Mouse (Mus musculus) embryonic facial prominence, embryonic 10.5 days (tissue): ENCODE measurements around the gene Gstp3. TPM values are rescaled to one million over a fixed set of nuclear protein-coding genes. Genes with fewer than 3 reads are reported as not detected.

ENCODE experiments used
- DNase-seq: peaks from one replicate; pipeline ENCODE4 v3.0.0-alpha.2; 2017; ENCODE audit warnings: low spot score
- H3K27ac ChIP-seq: fragments of 300-500 bp; sonication (generic); replicated peaks from 2 replicates; pipeline ENCODE4 v1.5.1; 2016; ENCODE audit warnings: mild to moderate bottlenecking
- H3K27me3 ChIP-seq: fragments of 300-500 bp; sonication (generic); replicated peaks from 2 replicates; pipeline ENCODE4 v1.6.1; 2016; ENCODE audit warnings: low read depth, mild to moderate bottlenecking; ENCODE audit not compliant: poor library complexity, severe bottlenecking
- H3K36me3 ChIP-seq: fragments of 300-500 bp; sonication (generic); replicated peaks from 2 replicates; pipeline ENCODE4 v1.6.1; 2016; ENCODE audit warnings: mild to moderate bottlenecking, moderate library complexity
- H3K4me1 ChIP-seq: fragments of 300-500 bp; sonication (generic); 2 replicates; pipeline ENCODE4 v1.6.1; 2016
- H3K4me3 ChIP-seq: fragments of 300-500 bp; sonication (generic); 2 replicates; pipeline ENCODE4 v1.5.1; 2016; ENCODE audit warnings: mild to moderate bottlenecking, moderate library complexity
- H3K9me3 ChIP-seq: fragments of 300-500 bp; sonication (generic); 2 replicates; pipeline ENCODE4 v1.6.1; 2016; ENCODE audit warnings: mild to moderate bottlenecking
- WGBS: fragments of 180-500 bp; shearing (Covaris S2); methylation state at CpG from one replicate; pipeline ENCODE4 v1.1.7; 2016; 5-methylcytosine and 5-hydroxymethylcytosine counted together
- polyA plus RNA-seq: library from polyadenylated mRNA; unstranded; fragments of >200 nt; fragmentation: Nextera tagmentation; extraction: Ambion mirVana; gene quantifications from 2 replicates; pipeline ENCODE4 v1.2.1, GENCODE M21; 2016

Gene Gstp3
- polyA plus RNA-seq, 1 experiment from 2014 or later: not detected

DNA sequence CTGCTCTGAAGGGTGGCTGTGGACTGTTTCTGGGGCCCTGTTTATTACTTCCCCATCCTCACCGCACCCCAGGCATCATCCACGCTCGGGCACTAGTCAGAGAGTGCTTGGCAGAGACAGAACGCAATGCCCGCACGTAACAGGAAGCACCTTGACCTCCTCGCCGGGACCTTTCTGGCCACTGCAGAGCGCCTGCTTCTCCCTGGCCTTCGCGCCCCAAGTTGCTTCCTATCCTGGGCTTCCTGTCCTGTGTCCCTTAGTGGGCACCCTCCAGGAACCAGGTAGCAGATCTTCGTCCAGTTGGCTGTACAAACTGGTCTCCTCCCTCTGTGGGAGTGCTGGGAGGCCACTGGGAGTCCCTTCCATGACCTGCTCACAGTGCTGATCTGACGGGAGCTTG lies 39.1 kb upstream of the Gstp3 start:
- no peaks in the 10 kb centered on the region for H3K36me3 ChIP-seq
- peak overlapping the region; percentile 17; the same call in 1 of the 2 replicates for H3K4me3 ChIP-seq
- H3K4me1 ChIP-seq: peaks cover 61% of the 10 kb centered on the region
- peaks cover 52% of the 10 kb centered on the region for H3K27me3 ChIP-seq
- H3K27ac ChIP-seq: no peak overlapping the region
- DNase-seq: no peak
- 89% methylated on average over 13 of the region's 13 CpGs for WGBS
- H3K9me3 ChIP-seq: no peaks in the 10 kb centered on the region

- H3K27ac ChIP-seq: peak overlapping the region; percentile 89
- H3K4me3 ChIP-seq: peak overlapping the region; percentile 76
- no peaks in the 10 kb centered on the region for H3K36me3 ChIP-seq
- H3K9me3 ChIP-seq: no peaks in the 10 kb centered on the region
- no peak for DNase-seq
- 2% methylated on average over 21 of the region's 21 CpGs for WGBS
- peaks cover 61% of the 10 kb centered on the region for H3K4me1 ChIP-seq
- H3K27me3 ChIP-seq: peaks cover 42% of the 10 kb centered on the region
Measured at GRCm38 (mm10) chr19:4097441-4097825, 38.1 kb upstream of the Gstp3 start.

DNA sequence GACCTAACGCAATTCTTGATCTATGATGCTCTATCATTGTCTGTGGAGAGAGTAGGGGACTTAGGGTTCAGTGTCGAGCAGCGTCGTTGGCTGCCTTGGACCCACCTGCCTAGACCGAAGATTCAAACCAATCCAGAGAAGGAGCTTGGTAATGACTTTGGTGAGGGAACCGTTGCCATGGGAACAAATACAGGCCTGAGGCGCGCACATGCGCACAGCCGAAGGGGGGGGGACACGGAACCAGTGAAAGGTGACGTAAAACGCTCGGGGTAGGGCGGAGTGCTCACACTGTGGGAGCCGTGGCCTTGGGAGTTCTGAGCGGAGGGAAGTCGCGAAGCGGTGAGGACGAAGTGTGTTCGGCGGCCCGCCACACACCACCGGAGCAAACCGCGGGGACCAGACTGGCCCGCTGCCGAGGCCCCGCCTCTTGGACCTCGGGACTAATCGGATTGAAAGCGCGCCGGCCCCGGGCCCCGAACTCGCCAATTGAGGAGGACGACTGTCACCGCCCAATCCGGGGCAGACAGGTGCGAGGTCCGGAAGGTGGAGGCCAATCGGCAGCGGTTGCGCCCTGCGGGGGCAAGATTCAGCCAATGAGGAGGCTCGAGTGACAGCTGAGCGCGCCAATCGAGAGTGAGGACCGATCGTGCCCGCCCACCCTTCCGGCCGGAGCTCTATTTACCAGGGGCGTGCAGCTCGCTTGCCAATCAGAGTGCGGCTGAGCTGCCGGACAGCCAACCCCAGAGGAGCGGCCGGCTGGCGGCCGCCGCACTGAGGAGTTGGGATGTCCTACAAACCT lies 37.5 kb upstream of the Gstp3 start, which contains the start of gene Cdk2ap2:
Gene Cdk2ap2 (plus strand): TSS at position 541 of the 799 bp plus-strand sequence.
- H3K36me3 ChIP-seq: no peaks in the 10 kb centered on the region
- WGBS: under 1% methylated on average over 65 of the region's 65 CpGs
- peak within 1 kb of the TSS; percentile 76 for H3K4me3 ChIP-seq
- peak within 1 kb of the TSS; percentile 89 for H3K27ac ChIP-seq
- DNase-seq: peak; percentile 100
- no peaks in the 10 kb centered on the region for H3K9me3 ChIP-seq
- H3K27me3 ChIP-seq: peaks cover 36% of the 10 kb centered on the region
- H3K4me1 ChIP-seq: peaks cover 58% of the 10 kb centered on the region

DNA sequence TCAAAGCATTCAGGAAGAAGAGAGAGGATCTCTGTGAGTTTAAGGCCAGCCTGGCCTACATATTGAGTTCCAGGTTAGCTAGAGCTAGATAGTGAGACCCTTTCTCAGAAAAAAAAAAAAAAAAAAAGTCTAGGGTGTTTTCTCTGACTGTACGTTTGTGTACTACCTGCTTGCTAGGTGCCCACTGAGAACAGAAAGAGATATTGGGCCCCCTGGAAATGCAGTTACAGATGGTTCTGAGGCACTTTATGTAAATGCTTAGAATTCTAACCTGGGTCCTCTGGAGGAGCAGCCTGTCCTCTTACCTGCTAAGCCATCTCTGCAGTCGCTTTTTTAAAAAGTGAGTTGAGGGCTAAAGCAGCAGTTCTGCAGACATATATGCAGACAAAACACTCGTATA lies 36.4 kb upstream of the Gstp3 start:
- H3K9me3 ChIP-seq: no peaks in the 10 kb centered on the region
- H3K4me1 ChIP-seq: peaks cover 48% of the 10 kb centered on the region
- peaks cover 26% of the 10 kb centered on the region for H3K27me3 ChIP-seq
- H3K27ac ChIP-seq: no peak overlapping the region
- no peak for DNase-seq
- H3K4me3 ChIP-seq: no peak overlapping the region
- H3K36me3 ChIP-seq: no peaks in the 10 kb centered on the region
- 69% methylated on average over 3 of the region's 3 CpGs for WGBS

- H3K9me3 ChIP-seq: no peaks in the 10 kb centered on the region
- no peak overlapping the region for H3K4me3 ChIP-seq
- peaks cover 16% of the 10 kb centered on the region for H3K27me3 ChIP-seq
- no peak overlapping the region for H3K27ac ChIP-seq
- DNase-seq: no peak
- 79% methylated on average over 5 of the region's 5 CpGs for WGBS
- H3K4me1 ChIP-seq: peaks cover 38% of the 10 kb centered on the region
- H3K36me3 ChIP-seq: no peaks in the 10 kb centered on the region
Measured at GRCm38 (mm10) chr19:4094774-4095303, 35.5 kb upstream of the Gstp3 start.

- 79% methylated on average over 3 of the region's 3 CpGs for WGBS
- Histone ChIP-seq H3K9me3 (no peaks in the 10 kb centered on the region), H3K4me1 (peaks cover 33% of the 10 kb centered on the region), H3K4me3 (no peak overlapping the region), H3K36me3 (no peaks in the 10 kb centered on the region), H3K27ac (no peak overlapping the region), H3K27me3 (peaks cover 11% of the 10 kb centered on the region)
- DNase-seq: no peak
Measured at GRCm38 (mm10) chr19:4094348-4094747, 35.0 kb upstream of the Gstp3 start.

DNA sequence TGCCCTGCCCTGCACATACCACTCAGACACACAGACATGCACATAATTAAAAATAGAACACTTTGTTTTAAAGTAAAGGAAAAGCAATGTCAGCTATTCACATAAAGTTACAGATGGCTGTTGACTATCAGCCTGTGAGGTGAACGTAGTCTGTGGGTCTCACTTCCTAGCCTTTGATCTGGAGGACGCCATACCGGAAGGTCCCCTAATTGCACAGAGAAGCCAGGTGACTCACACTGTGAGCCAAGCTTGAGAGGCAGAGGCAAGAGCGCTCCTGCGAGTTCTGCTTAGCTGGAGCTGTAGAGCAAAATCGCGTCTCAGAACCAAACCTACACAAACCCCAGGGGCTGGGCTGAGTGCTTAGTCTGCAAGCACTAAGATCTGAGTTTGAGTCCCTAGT lies 34.4 kb upstream of the Gstp3 start:
- Histone ChIP-seq H3K36me3 (no peaks in the 10 kb centered on the region), H3K4me3 (no peak overlapping the region), H3K9me3 (no peaks in the 10 kb centered on the region), H3K4me1 (peaks cover 28% of the 10 kb centered on the region), H3K27me3 (peaks cover 6% of the 10 kb centered on the region), H3K27ac (no peak overlapping the region)
- DNase-seq: no peak
- WGBS: 74% methylated on average over 7 of the region's 7 CpGs

- no peaks in the 10 kb centered on the region for H3K27me3 ChIP-seq
- no peak for DNase-seq
- no peaks in the 10 kb centered on the region for H3K9me3 ChIP-seq
- peaks cover 17% of the 10 kb centered on the region for H3K4me1 ChIP-seq
- no peak overlapping the region for H3K4me3 ChIP-seq
- 90% methylated on average over 3 of the region's 3 CpGs for WGBS
- no peak overlapping the region for H3K27ac ChIP-seq
- no peaks in the 10 kb centered on the region for H3K36me3 ChIP-seq
Measured at GRCm38 (mm10) chr19:4092750-4093149, 33.4 kb upstream of the Gstp3 start.

GRCm38 (mm10) chr19:4091383-4091782 lies 32.0 kb upstream of the Gstp3 start:
- no peaks in the 10 kb centered on the region for H3K9me3 ChIP-seq
- H3K27me3 ChIP-seq: no peaks in the 10 kb centered on the region
- H3K4me3 ChIP-seq: no peak overlapping the region
- no peak for DNase-seq
- H3K27ac ChIP-seq: no peak overlapping the region
- H3K4me1 ChIP-seq: peaks cover 6% of the 10 kb centered on the region
- 72% methylated on average over 2 of the region's 2 CpGs for WGBS
- no peaks in the 10 kb centered on the region for H3K36me3 ChIP-seq

- no peaks in the 10 kb centered on the region for H3K9me3 ChIP-seq
- no peak overlapping the region for H3K4me3 ChIP-seq
- H3K36me3 ChIP-seq: no peaks in the 10 kb centered on the region
- no peaks in the 10 kb centered on the region for H3K27me3 ChIP-seq
- no peak for DNase-seq
- H3K27ac ChIP-seq: no peak overlapping the region
- 85% methylated on average over 3 of the region's 3 CpGs for whole genome bisulfite sequencing
- H3K4me1 ChIP-seq: no peaks in the 10 kb centered on the region
Measured at GRCm38 (mm10) chr19:4090446-4090845, 31.1 kb upstream of the Gstp3 start.

GRCm38 (mm10) chr19:4089128-4089527 lies 29.8 kb upstream of the Gstp3 start:
- no peak for DNase-seq
- no peaks in the 10 kb centered on the region for H3K9me3 ChIP-seq
- no peaks in the 10 kb centered on the region for H3K4me1 ChIP-seq
- WGBS: 75% methylated on average over 6 of the region's 6 CpGs
- H3K27me3 ChIP-seq: peaks cover 3% of the 10 kb centered on the region; the same call in 1 of the 2 replicates
- no peak overlapping the region for H3K27ac ChIP-seq
- H3K36me3 ChIP-seq: no peaks in the 10 kb centered on the region
- H3K4me3 ChIP-seq: no peak overlapping the region

DNA sequence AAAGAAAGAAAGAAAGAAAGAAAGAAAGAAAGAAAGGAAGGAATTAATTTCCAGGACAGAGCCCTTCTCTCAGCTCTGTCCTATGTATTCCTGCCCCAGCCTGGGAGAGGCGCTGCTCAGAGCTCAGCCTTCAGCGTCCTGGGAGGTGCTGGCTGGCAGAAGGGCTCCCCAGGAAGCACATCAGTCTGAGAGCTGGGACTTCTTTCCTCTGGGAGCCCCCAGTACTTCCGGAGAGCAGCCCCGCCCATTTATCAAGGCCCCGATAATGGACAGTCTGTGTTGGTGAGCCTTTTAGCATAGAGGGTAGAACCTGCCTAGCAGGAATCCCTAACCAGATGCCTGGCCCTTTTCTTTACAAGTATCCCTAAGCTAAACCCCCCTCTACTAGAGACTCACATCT lies 28.8 kb upstream of the Gstp3 start:
- H3K4me1 ChIP-seq: peaks cover 6% of the 10 kb centered on the region
- H3K36me3 ChIP-seq: no peaks in the 10 kb centered on the region
- WGBS: 55% methylated on average over 5 of the region's 5 CpGs
- H3K4me3 ChIP-seq: no peak overlapping the region
- no peak overlapping the region for H3K27ac ChIP-seq
- peaks cover 10% of the 10 kb centered on the region; the same call in 1 of the 2 replicates for H3K27me3 ChIP-seq
- H3K9me3 ChIP-seq: no peaks in the 10 kb centered on the region
- DNase-seq: no peak

DNA sequence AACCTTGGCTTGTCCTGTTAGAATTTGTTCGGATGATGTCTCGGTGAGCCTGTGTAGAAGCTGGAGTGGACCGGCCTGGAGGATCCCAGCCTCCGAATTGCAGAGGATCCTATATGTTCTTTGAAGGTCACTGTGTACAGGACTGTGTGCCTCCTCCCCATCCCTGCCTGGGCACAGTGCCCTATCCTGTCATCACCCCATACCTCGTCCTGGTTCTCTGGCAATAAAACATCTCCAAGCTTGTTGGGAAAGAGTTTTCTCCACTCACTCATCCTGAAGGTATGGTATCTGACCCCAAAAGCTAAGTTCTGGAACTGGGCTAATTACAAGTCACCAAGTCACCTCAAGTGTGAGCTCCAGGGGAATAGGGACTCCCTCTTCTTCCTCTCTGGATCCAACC lies 27.7 kb upstream of the Gstp3 start:
- H3K4me1 ChIP-seq: peaks cover 6% of the 10 kb centered on the region
- H3K4me3 ChIP-seq: no peak overlapping the region
- WGBS: 92% methylated on average over 5 of the region's 5 CpGs
- peaks cover 16% of the 10 kb centered on the region for H3K27me3 ChIP-seq
- no peaks in the 10 kb centered on the region for H3K36me3 ChIP-seq
- H3K27ac ChIP-seq: no peak overlapping the region
- no peaks in the 10 kb centered on the region for H3K9me3 ChIP-seq
- no peak for DNase-seq
